Mouse (Mus musculus) forelimb bud, embryonic 11.5 days (tissue): ENCODE data around the gene Gria1.

Source experiments
- DNase-seq: peaks from one replicate; pipeline ENCODE4 v3.0.0-alpha.2; 2012; ENCODE audit warnings: low read depth, low spot score

Gene Gria1

GRCm38 (mm10) chr11:57278056-57278455, 266.9 kb downstream of the Gria1 start:
- DNase-seq = peak; percentile 16

GRCm38 (mm10) chr11:57286119-57286518, 274.9 kb downstream of the Gria1 start:
- no peak for DNase-seq

GRCm38 (mm10) chr11:57297376-57297775, 286.2 kb downstream of the Gria1 start:
- no peak for DNase-seq

- DNase-seq = no peak
Observed at GRCm38 (mm10) chr11:57298263-57298662, 287.1 kb downstream of the Gria1 start.

- DNase-seq = no peak
Observed at GRCm38 (mm10) chr11:57298665-57299064, 287.5 kb downstream of the Gria1 start.

- no peak for DNase-seq
Observed at GRCm38 (mm10) chr11:57303602-57304001, 292.4 kb downstream of the Gria1 start.

GRCm38 (mm10) chr11:57306116-57306515, 294.9 kb downstream of the Gria1 start:
- DNase-seq = no peak

- DNase-seq = no peak
Observed at GRCm38 (mm10) chr11:57306892-57307291, 295.7 kb downstream of the Gria1 start.

- DNase-seq = no peak
Observed at GRCm38 (mm10) chr11:57317063-57317462, 305.9 kb downstream of the Gria1 start.

- no peak for DNase-seq
Observed at GRCm38 (mm10) chr11:57317478-57317877, 306.3 kb downstream of the Gria1 start.

- DNase-seq = no peak
Observed at GRCm38 (mm10) chr11:57319374-57319773, 308.2 kb downstream of the Gria1 start.

GRCm38 (mm10) chr11:57324099-57324498, 312.9 kb downstream of the Gria1 start:
- no peak for DNase-seq
